In the genomic region with DNA sequence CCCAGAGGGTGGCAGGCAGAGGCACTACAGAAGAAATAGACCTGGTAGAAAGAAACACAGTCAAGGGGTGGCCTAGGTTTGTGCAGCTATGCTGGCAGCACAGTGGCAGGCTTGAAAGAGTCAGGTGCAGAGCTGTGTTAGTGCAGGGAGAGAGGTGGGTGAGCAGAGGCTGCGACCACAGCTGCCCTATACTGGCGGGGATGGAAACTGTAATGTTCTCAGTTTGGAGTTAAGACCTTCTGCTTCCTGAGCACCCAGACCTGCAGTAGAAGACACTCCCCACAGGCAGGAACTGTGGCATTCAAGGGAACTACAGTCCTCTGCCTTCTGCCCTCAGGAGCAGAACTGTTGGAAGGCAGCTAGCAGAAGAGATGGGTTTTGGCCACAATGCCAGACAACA, we compare ENCODE assay signal across 34 mouse cellular contexts. TPM values are rescaled to one million over a fixed set of nuclear protein-coding genes. Genes with fewer than 3 reads are reported as not detected.
DNase-seq lines count a peak whose midpoint lies in the region; ATAC-seq lines count a peak whose summit lies in the region.
"Had no signal": no experiment of that assay in that cellular context is flagged by ENCODE, and none has a peak within 500 bp of the region (broad histone marks: within the 10 kb centered on the region; RNA-seq: fewer than 3 reads in every experiment).

No protein-coding gene starts in this region.

- WGBS in heart, embryonic 13.5 days: 72% methylated on average over 2 of the region's 2 CpGs
- 79% methylated on average over 2 of the region's 2 CpGs for WGBS in hindbrain, embryonic 12.5 days
- WGBS in hindbrain, embryonic 16.5 days: 86% methylated on average over 2 of the region's 2 CpGs

- no peak overlapping the region for H3K4me2 ChIP-seq in heart, embryonic 13.5 days
- H3K4me2 ChIP-seq in hindbrain, embryonic 12.5 days (replicated peaks): no peak overlapping the region
- H3K4me2 ChIP-seq in hindbrain, embryonic 16.5 days (ENCODE audit: low read length): no peak overlapping the region
- H3K4me2 ChIP-seq: embryonic facial prominence, embryonic 12.5 days; forebrain, embryonic 15.5 days; hindbrain, embryonic 14.5 days; limb, embryonic 15.5 days; liver, embryonic 13.5 days had no signal

- no peak for DNase-seq in heart, postnatal 36 days
- DNase-seq in cerebellum, postnatal 4 days (ENCODE audit: low spot score in 2 of 2): no peak
- DNase-seq: adrenal gland, adult 8-10 months; cerebellum, adult 8-10 months; cerebellum, postnatal 25 days; embryo, embryonic 11 days; kidney, adult 11 months; kidney, postnatal 14 days; layer of hippocampus, adult 9-11 months; liver, embryonic 13.5 days; lung, adult 18-20 months; lung, postnatal 4 days; spleen, adult 18-20 months; thymus, postnatal 4 days had no signal

- no peaks in the 10 kb centered on the region for H3K36me3 ChIP-seq in heart, embryonic 13.5 days
- H3K36me3 ChIP-seq in hindbrain, embryonic 12.5 days: no peaks in the 10 kb centered on the region
- H3K36me3 ChIP-seq in hindbrain, embryonic 16.5 days (ENCODE audit: control insufficient read depth, insufficient read depth, low read length): no peaks in the 10 kb centered on the region
- H3K36me3 ChIP-seq: embryonic facial prominence, embryonic 12.5 days; forebrain, embryonic 15.5 days; limb, embryonic 10.5 days; limb, embryonic 15.5 days; liver, embryonic 13.5 days had no signal

- ATAC-seq in heart, embryonic 13.5 days (ENCODE audit: extremely low read depth, insufficient number of reproducible peaks, low FRiP score, low TSS enrichment): no peak
- no peak for ATAC-seq in hindbrain, embryonic 12.5 days (ENCODE audit: low FRiP score)
- ATAC-seq in hindbrain, embryonic 16.5 days: no peak
- peak; percentile 65 for ATAC-seq in common myeloid progenitor, adult 5-6 weeks (replicated peaks; ENCODE audit: low read depth, poor library complexity, severe bottlenecking)
- ATAC-seq in hematopoietic stem cell, adult 5-6 weeks (replicated peaks in 1 of 2; ENCODE audit: insufficient read depth in 1 of 2, low FRiP score in 2 of 2, low TSS enrichment in 1 of 2, low read depth in 1 of 2, poor library complexity in 2 of 2, severe bottlenecking in 2 of 2): peak; percentile 68 to 77
- ATAC-seq: forebrain, embryonic 15.5 days; inflammation-experienced regulatory T-cells, adult 6 months; lung, postnatal 0 days; midbrain, embryonic 16.5 days had no signal

- no peak overlapping the region for H3K4me3 ChIP-seq in heart, embryonic 13.5 days
- H3K4me3 ChIP-seq in hindbrain, embryonic 12.5 days: no peak overlapping the region
- H3K4me3 ChIP-seq in hindbrain, embryonic 16.5 days (ENCODE audit: low read length): no peak overlapping the region
- H3K4me3 ChIP-seq: embryonic facial prominence, embryonic 12.5 days; forebrain, embryonic 15.5 days; limb, embryonic 10.5 days; limb, embryonic 15.5 days; liver, embryonic 13.5 days had no signal

- peak overlapping the region; percentile 57 for H3K9ac ChIP-seq in heart, embryonic 13.5 days
- 0 out of 2 replicates have a peak overlapping the region, but pooled peaks have one; percentile 32 for H3K9ac ChIP-seq in hindbrain, embryonic 12.5 days
- H3K9ac ChIP-seq in hindbrain, embryonic 16.5 days (ENCODE audit: low read depth, low read length): no peak overlapping the region
- H3K9ac ChIP-seq: embryonic facial prominence, embryonic 12.5 days; forebrain, embryonic 15.5 days; hindbrain, embryonic 14.5 days; limb, embryonic 15.5 days; liver, embryonic 13.5 days had no signal

- H3K27me3 ChIP-seq in heart, embryonic 13.5 days (replicated peaks): no peaks in the 10 kb centered on the region
- no peaks in the 10 kb centered on the region for H3K27me3 ChIP-seq in hindbrain, embryonic 12.5 days
- no peaks in the 10 kb centered on the region for H3K27me3 ChIP-seq in hindbrain, embryonic 16.5 days (replicated peaks; ENCODE audit: control insufficient read depth, insufficient read depth, low read length)
- H3K27me3 ChIP-seq: CH12.LX; embryonic facial prominence, embryonic 12.5 days; forebrain, embryonic 15.5 days; limb, embryonic 15.5 days had no signal

- H3K9me3 ChIP-seq in heart, embryonic 13.5 days: no peaks in the 10 kb centered on the region
- no peaks in the 10 kb centered on the region for H3K9me3 ChIP-seq in hindbrain, embryonic 12.5 days (replicated peaks)
- no peaks in the 10 kb centered on the region for H3K9me3 ChIP-seq in hindbrain, embryonic 16.5 days (ENCODE audit: control insufficient read depth, low read length)
- H3K9me3 ChIP-seq: embryonic facial prominence, embryonic 12.5 days; forebrain, embryonic 15.5 days; limb, embryonic 10.5 days; limb, embryonic 15.5 days; liver, embryonic 13.5 days had no signal

- intact Hi-C loops in heart, postnatal 36 days (cut with DNase I): no loop called here

- peak overlapping the region; percentile 53 for H3K27ac ChIP-seq in heart, embryonic 13.5 days (replicated peaks)
- H3K27ac ChIP-seq in hindbrain, embryonic 12.5 days: no peak overlapping the region
- H3K27ac ChIP-seq in hindbrain, embryonic 16.5 days (ENCODE audit: low read depth, low read length): no peak overlapping the region
- H3K27ac ChIP-seq: embryonic facial prominence, embryonic 12.5 days; forebrain, embryonic 15.5 days; hindbrain, embryonic 14.5 days; limb, embryonic 10.5 days; limb, embryonic 15.5 days; liver, embryonic 13.5 days had no signal

- peaks cover 47% of the 10 kb centered on the region for H3K4me1 ChIP-seq in heart, embryonic 13.5 days
- no peaks in the 10 kb centered on the region for H3K4me1 ChIP-seq in hindbrain, embryonic 12.5 days
- H3K4me1 ChIP-seq in hindbrain, embryonic 16.5 days (ENCODE audit: control insufficient read depth, insufficient read depth, low read depth, low read length): no peaks in the 10 kb centered on the region; the same call in 1 of the 2 replicates
- H3K4me1 ChIP-seq: embryonic facial prominence, embryonic 12.5 days; forebrain, embryonic 15.5 days; limb, embryonic 10.5 days had no signal

RNA-seq across cellular contexts. Expression of a gene that starts 5.6 kb away (rescaled TPM):
- polyA plus RNA-seq in heart, embryonic 13.5 days (2015; fragmentation: Nextera tagmentation; extraction: Ambion mirVana): 0.08 TPM in 1 of 2 replicates, not detected in the other
- total RNA-seq in heart, postnatal 36 days (2021): not detected
- polyA plus RNA-seq in hindbrain, embryonic 12.5 days (2016; fragmentation: Nextera tagmentation; extraction: Ambion mirVana): not detected in 2 replicates
- polyA plus RNA-seq in hindbrain, embryonic 16.5 days (2015; fragmentation: Nextera tagmentation; extraction: Ambion mirVana): 0.79 and 0.94 TPM in 2 replicates
- total RNA-seq in common myeloid progenitor, adult 5-6 weeks (2017): not detected in 2 replicates
- total RNA-seq in hematopoietic stem cell, adult 5-6 weeks (2017): not detected in 2 replicates
- total RNA-seq: adrenal gland, adult 8-10 months; gastrocnemius, adult 18-20 months; left cerebral cortex, postnatal 10 days; neutrophil, adult 5-6 weeks had no signal
- polyA plus RNA-seq: C2C12; inflammation-experienced regulatory T-cells, adult 6 months; kidney, embryonic 14.5 days; limb, embryonic 10.5 days; limb, embryonic 15.5 days; liver, embryonic 13.5 days; lung, postnatal 0 days; neural tube, embryonic 11.5 days had no signal

RNA-seq across cellular contexts. Expression of a gene that starts 19.8 kb away (rescaled TPM):
- polyA plus RNA-seq in heart, embryonic 13.5 days (2015; fragmentation: Nextera tagmentation; extraction: Ambion mirVana): 30.3 TPM in 2 replicates
- total RNA-seq in heart, postnatal 36 days (2021): 100 to 1,000 TPM; 218 to 273 TPM
- polyA plus RNA-seq in hindbrain, embryonic 12.5 days (2016; fragmentation: Nextera tagmentation; extraction: Ambion mirVana): 37.3 and 37.7 TPM in 2 replicates
- 35.0 and 39.1 TPM in 2 replicates for polyA plus RNA-seq in hindbrain, embryonic 16.5 days (2015; fragmentation: Nextera tagmentation; extraction: Ambion mirVana)
- 121 and 140 TPM in 2 replicates for total RNA-seq in common myeloid progenitor, adult 5-6 weeks (2017)
- total RNA-seq in hematopoietic stem cell, adult 5-6 weeks (2017): 109 and 145 TPM in 2 replicates

RNA-seq across cellular contexts. Expression of a gene that starts 22.1 kb away (rescaled TPM):
- 0.11 TPM in 1 of 2 replicates, not detected in the other for polyA plus RNA-seq in heart, embryonic 13.5 days (2015; fragmentation: Nextera tagmentation; extraction: Ambion mirVana)
- total RNA-seq in heart, postnatal 36 days (2021): under 1 TPM in 1 of 2 experiments, not detected in 1; 0.14 TPM
- 0.09 and 0.10 TPM in 2 replicates for polyA plus RNA-seq in hindbrain, embryonic 12.5 days (2016; fragmentation: Nextera tagmentation; extraction: Ambion mirVana)
- polyA plus RNA-seq in hindbrain, embryonic 16.5 days (2015; fragmentation: Nextera tagmentation; extraction: Ambion mirVana): 0.19 and 0.20 TPM in 2 replicates
- total RNA-seq in common myeloid progenitor, adult 5-6 weeks (2017): 0.23 TPM in 1 of 2 replicates, not detected in the other
- 0.10 and 0.75 TPM in 2 replicates for total RNA-seq in hematopoietic stem cell, adult 5-6 weeks (2017)
- total RNA-seq: gastrocnemius, adult 18-20 months had no signal
- polyA plus RNA-seq: kidney, embryonic 14.5 days; limb, embryonic 15.5 days; liver, embryonic 13.5 days; neural tube, embryonic 11.5 days had no signal

RNA-seq across cellular contexts. Expression of a gene that starts 33.1 kb away (rescaled TPM):
- 84.7 and 87.1 TPM in 2 replicates for polyA plus RNA-seq in heart, embryonic 13.5 days (2015; fragmentation: Nextera tagmentation; extraction: Ambion mirVana)
- 100 to 1,000 TPM in 1 of 2 experiments, 10 to 100 TPM in 1; 97.4 to 107 TPM for total RNA-seq in heart, postnatal 36 days (2021)
- polyA plus RNA-seq in hindbrain, embryonic 12.5 days (2016; fragmentation: Nextera tagmentation; extraction: Ambion mirVana): 46.0 and 46.2 TPM in 2 replicates
- 50.2 and 50.7 TPM in 2 replicates for polyA plus RNA-seq in hindbrain, embryonic 16.5 days (2015; fragmentation: Nextera tagmentation; extraction: Ambion mirVana)
- 16.2 and 24.7 TPM in 2 replicates for total RNA-seq in common myeloid progenitor, adult 5-6 weeks (2017)
- total RNA-seq in hematopoietic stem cell, adult 5-6 weeks (2017): 17.5 and 20.7 TPM in 2 replicates

RNA-seq across cellular contexts. Expression of a gene that starts 34.2 kb away (rescaled TPM):
- 18.8 and 19.9 TPM in 2 replicates for polyA plus RNA-seq in heart, embryonic 13.5 days (2015; fragmentation: Nextera tagmentation; extraction: Ambion mirVana)
- 1 to 10 TPM; 6.3 to 6.5 TPM for total RNA-seq in heart, postnatal 36 days (2021)
- 21.5 and 21.7 TPM in 2 replicates for polyA plus RNA-seq in hindbrain, embryonic 12.5 days (2016; fragmentation: Nextera tagmentation; extraction: Ambion mirVana)
- polyA plus RNA-seq in hindbrain, embryonic 16.5 days (2015; fragmentation: Nextera tagmentation; extraction: Ambion mirVana): 12.9 and 14.8 TPM in 2 replicates
- 13.9 and 21.4 TPM in 2 replicates for total RNA-seq in common myeloid progenitor, adult 5-6 weeks (2017)
- total RNA-seq in hematopoietic stem cell, adult 5-6 weeks (2017): 20.8 and 23.7 TPM in 2 replicates

Comparison
In these comparisons a context has a peak if more than half of its experiments do, and no peak if none do; other contexts are left out.
1. ATAC-seq: peak in common myeloid progenitor, adult 5-6 weeks (single experiment) and hematopoietic stem cell, adult 5-6 weeks (2 of 2); none in heart, embryonic 13.5 days (single experiment), hindbrain, embryonic 12.5 days (single experiment) and hindbrain, embryonic 16.5 days (single experiment).